Mouse (Mus musculus) lung, adult 2 months (tissue): ENCODE data around the gene Trpm6.

ENCODE experiments used
- CTCF ChIP-seq: fragments of 200-500 bp; IDR thresholded peaks from 2 replicates; pipeline ENCODE4 v1.5.1; 2011; ENCODE audit warnings: mild to moderate bottlenecking, low read length, control low read depth; ENCODE audit not compliant: insufficient read depth
- POLR2A ChIP-seq: fragments of 200-500 bp; IDR thresholded peaks from 2 replicates; pipeline ENCODE4 v1.6.1; 2011; ENCODE audit warnings: low read depth, mild to moderate bottlenecking, control low read depth, low read length, borderline replicate concordance; ENCODE audit errors: extremely low read depth

GRCm38 (mm10) chr19:18890216-18890615 is 140.4 kb downstream of the Trpm6 start:
- TF ChIP-seq CTCF (no peak), POLR2A (no peak)
